In genomic region chr10:26789680-26790079, GRCm38 (mm10) we compare ENCODE assay signal across 29 mouse cellular contexts.
"Had no signal": no experiment of that assay in that cellular context is flagged by ENCODE, and none has a peak within 500 bp of the region (broad histone marks: within the 10 kb centered on the region; RNA-seq: fewer than 3 reads in every experiment).

No protein-coding gene starts in this region.

- H3K9me3 ChIP-seq: heart, embryonic 13.5 days; heart, embryonic 15.5 days; hindbrain, embryonic 10.5 days; hindbrain, embryonic 12.5 days; intestine, embryonic 15.5 days; limb, embryonic 10.5 days; limb, embryonic 12.5 days; liver, embryonic 13.5 days; liver, embryonic 15.5 days had no signal

- H3K27me3 ChIP-seq: heart, embryonic 13.5 days; heart, embryonic 15.5 days; hindbrain, embryonic 12.5 days; intestine, embryonic 15.5 days; limb, embryonic 12.5 days; liver, embryonic 13.5 days; liver, embryonic 15.5 days had no signal

- H3K36me3 ChIP-seq: heart, embryonic 13.5 days; heart, embryonic 15.5 days; hindbrain, embryonic 10.5 days; hindbrain, embryonic 12.5 days; intestine, embryonic 15.5 days; limb, embryonic 10.5 days; limb, embryonic 12.5 days; liver, embryonic 13.5 days; liver, embryonic 15.5 days had no signal

- H3K9ac ChIP-seq: heart, embryonic 13.5 days; heart, embryonic 15.5 days; hindbrain, embryonic 12.5 days; hindbrain, embryonic 14.5 days; intestine, embryonic 15.5 days; limb, embryonic 12.5 days; liver, embryonic 13.5 days; liver, embryonic 15.5 days; liver, postnatal 0 days had no signal

- H3K4me2 ChIP-seq: heart, embryonic 11.5 days; heart, embryonic 13.5 days; heart, embryonic 15.5 days; hindbrain, embryonic 12.5 days; hindbrain, embryonic 14.5 days; intestine, embryonic 15.5 days; limb, embryonic 12.5 days; liver, embryonic 11.5 days; liver, embryonic 13.5 days; liver, embryonic 15.5 days had no signal

- ATAC-seq: hindbrain, embryonic 16.5 days; inflammation-experienced regulatory T-cells, adult 6 months; intestine, embryonic 15.5 days; intestine, postnatal 0 days; liver, postnatal 0 days had no signal

- DNase-seq: gastrocnemius, adult 2 months; gastrocnemius, postnatal 10 days; gastrocnemius, postnatal 25 days; heart, adult 2 months; heart, postnatal 14 days; heart, postnatal 36 days; kidney, adult 18-20 months; kidney, postnatal 25 days; kidney, postnatal 4 days; liver; liver, embryonic 13.5 days; liver, postnatal 0 days had no signal

- H3K27ac ChIP-seq: gastrocnemius, adult 2 months; heart, adult 2 months; heart, embryonic 13.5 days; heart, embryonic 15.5 days; hindbrain, embryonic 10.5 days; hindbrain, embryonic 12.5 days; hindbrain, embryonic 14.5 days; intestine, embryonic 15.5 days; kidney, postnatal 0 days; layer of hippocampus, adult 2 months; left cerebral cortex, adult 2 months; limb, embryonic 10.5 days; limb, embryonic 12.5 days; liver, embryonic 13.5 days; liver, embryonic 15.5 days had no signal

- H3K4me1 ChIP-seq: hindbrain, embryonic 10.5 days; hindbrain, embryonic 12.5 days; limb, embryonic 10.5 days had no signal

- H3K4me3 ChIP-seq: gastrocnemius, adult 2 months; heart, adult 2 months; heart, embryonic 13.5 days; heart, embryonic 15.5 days; hindbrain, embryonic 10.5 days; hindbrain, embryonic 12.5 days; intestine, embryonic 15.5 days; layer of hippocampus, adult 2 months; left cerebral cortex, adult 2 months; limb, embryonic 10.5 days; limb, embryonic 12.5 days; liver, embryonic 13.5 days; liver, embryonic 15.5 days had no signal
